Mouse (Mus musculus): ENCODE measurements around the gene Sec1.

DNA sequence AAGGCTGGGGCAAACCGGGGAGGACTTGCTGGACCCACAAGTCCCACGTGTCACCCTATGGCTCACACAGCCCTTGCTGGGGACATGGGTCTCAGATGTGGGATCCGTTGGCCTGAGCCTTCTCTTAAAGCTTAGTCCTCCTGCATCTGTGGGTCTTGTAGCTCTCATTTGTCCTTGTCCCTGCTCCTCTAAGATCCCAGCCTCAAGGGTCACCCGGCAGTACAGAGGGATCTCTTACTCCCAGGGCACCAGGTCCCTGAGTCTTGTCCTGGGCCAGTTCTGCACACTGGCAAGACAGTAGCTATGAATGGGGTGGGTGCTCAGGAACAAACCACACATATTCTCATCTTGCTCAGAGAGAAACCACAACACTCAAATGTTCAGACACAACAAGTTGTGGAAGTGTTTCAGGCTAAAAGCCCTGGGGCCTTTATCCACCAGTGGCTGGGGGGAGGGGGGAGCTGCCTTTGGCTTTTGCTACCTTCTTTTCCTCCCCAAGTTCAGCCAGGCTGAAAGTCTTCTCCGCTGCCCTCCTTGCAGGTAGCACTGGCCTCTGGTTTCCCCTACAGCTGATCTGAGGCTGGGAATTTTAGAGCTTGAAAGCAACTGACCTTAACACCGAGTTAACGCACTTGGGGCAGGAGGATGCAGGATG, 10.7 kb downstream of the Sec1 start, which contains the start of gene Ntn5:
- TF ChIP-seq CTCF (IDR thresholded peaks at IDR 0.05; ENCODE audit: insufficient read depth, low read length) (no peak), POLR2A (IDR thresholded peaks at IDR 0.05; ENCODE audit: borderline replicate concordance, extremely low read depth, low read depth, low read length) (no peak)

All from lung, adult 2 months (tissue).